Mouse (Mus musculus) kidney, adult 11 months (tissue): Measurements from ENCODE around the gene Qrich2.

Experiments used
- DNase-seq: peaks from one replicate; pipeline ENCODE4 v3.0.0; 2022

Gene Qrich2

GRCm38 (mm10) chr11:116405601-116406000, 60.4 kb downstream of the Qrich2 start:
- no peak for DNase-seq

GRCm38 (mm10) chr11:116400560-116400959, 65.5 kb downstream of the Qrich2 start:
- no peak for DNase-seq

- DNase-seq, result no peak
Measured at GRCm38 (mm10) chr11:116398348-116398677, 67.7 kb downstream of the Qrich2 start.

DNA sequence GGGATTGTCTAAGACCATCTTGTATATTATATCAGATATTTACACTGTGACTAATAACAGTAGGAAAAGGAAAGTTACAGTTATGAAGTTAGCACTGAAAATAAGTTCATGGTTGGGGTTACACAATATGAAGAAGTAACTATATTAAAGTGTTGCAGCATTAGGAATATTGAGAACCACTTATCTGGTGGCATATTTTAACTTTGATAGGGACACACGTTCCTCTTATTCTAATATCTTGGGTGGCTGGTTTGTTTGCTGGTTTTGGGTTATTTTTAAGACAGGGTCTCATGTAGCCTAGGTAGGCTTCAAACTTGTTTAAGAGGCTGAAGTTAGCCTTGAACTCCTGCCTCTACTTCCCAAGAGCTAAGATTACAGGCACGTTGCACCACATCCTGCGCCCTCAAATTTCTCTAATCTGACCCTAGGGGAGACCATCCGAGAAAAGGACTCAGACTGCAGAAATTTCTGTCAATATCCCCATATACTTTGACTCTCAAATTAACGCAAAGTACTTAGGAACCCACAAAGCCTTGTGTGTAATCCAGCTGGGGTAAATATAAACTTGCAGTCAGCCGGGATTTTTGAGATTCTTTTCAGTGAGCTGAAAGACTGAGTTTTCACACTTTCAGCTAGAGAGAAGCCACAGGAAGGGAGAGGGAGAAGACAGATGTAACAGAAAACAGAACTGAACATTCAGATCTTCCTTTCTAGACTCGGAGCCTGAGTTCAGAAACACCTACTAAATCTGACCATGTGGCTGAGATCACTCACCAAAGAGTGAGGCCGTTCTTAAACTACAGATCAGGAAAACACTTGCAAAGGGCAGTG, 68.3 kb downstream of the Qrich2 start:
- DNase-seq, result no peak

- no peak for DNase-seq
Measured at GRCm38 (mm10) chr11:116396934-116397330, 69.1 kb downstream of the Qrich2 start.

DNA sequence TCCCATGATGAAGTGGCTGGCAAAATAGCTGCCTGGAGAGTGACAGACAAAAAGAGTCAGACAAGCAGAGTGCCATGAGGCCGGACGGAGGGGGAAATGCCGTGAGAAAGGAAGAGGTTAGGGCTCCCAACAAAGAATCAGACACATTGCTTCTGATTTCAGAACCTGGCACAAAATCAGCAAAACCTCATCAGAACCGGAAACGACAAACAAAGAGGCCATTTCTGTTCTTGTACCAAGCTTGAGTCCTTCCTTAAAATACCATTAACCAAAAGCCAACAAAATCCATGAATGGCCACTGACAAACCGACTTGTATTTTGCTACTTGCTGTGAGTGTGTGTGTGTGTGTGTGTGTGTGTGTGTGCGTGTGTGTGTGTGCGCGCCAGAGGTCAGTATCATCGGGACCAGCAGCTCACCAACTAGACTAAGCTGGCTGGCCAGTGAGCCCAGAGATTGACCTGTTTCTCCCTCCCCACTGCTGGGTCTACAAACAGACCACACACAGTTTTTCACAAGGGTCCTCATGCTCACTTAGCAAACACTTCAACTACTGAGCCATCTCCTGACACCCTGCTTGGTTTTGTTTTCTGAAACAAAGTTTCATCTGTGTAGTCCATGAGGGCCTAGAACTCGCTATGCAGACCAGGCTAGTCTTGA, 69.6 kb downstream of the Qrich2 start:
- no peak for DNase-seq

DNA sequence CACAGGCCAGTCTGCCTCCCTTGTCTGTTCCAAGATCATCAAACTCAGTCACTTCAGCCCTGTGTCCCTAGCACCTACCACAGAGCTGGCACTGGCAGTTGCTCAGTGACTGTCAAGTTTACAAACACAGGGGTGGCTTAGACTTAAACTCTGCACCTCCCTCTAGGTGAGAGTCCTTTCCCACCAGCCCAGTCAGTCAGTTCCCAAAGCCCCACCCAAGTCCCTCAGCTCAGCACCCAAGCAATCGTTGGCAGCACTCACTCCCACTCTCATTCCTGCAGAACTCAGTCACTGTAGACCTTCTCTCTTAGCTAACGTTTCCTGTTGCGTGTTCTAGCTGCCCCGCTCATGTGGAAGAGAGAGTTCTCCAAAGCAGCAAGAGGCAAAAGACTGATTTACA, 71.3 kb downstream of the Qrich2 start:
- DNase-seq, result no peak
